Mouse (Mus musculus) CD4-positive, CD25-positive, alpha-beta regulatory T cell, adult 2 months (primary cell): ENCODE data around the gene Inha.
A peak's percentile ranks its signal among the peaks of the same experiment; 100 is the strongest.

ENCODE experiments used
- DNase-seq: peaks from one replicate; pipeline ENCODE4 v3.0.0-alpha.2; 2012; ENCODE audit warnings: low read depth, low spot score

Gene Inha

GRCm38 (mm10) chr1:75507006-75507405 is at the start of gene Inha:
Gene Inha (plus strand): TSS chr1:75507077.
- no peak for DNase-seq

- no peak for DNase-seq
Observed at GRCm38 (mm10) chr1:75457710-75458024, 49.2 kb upstream of the Inha start.

- DNase-seq = no peak
Observed at GRCm38 (mm10) chr1:75458025-75458788, 48.7 kb upstream of the Inha start.

GRCm38 (mm10) chr1:75458789-75459684 is 47.8 kb upstream of the Inha start:
- no peak for DNase-seq

- no peak for DNase-seq
Observed at GRCm38 (mm10) chr1:75460297-75460696, 46.6 kb upstream of the Inha start.

- DNase-seq = no peak
Observed at GRCm38 (mm10) chr1:75462636-75463035, 44.2 kb upstream of the Inha start.

GRCm38 (mm10) chr1:75463652-75464204 is 43.1 kb upstream of the Inha start:
- DNase-seq = no peak

- peak; percentile 82 for DNase-seq
Observed at GRCm38 (mm10) chr1:75467215-75467927, 39.5 kb upstream of the Inha start.

- no peak for DNase-seq
Observed at GRCm38 (mm10) chr1:75469287-75469825, 37.5 kb upstream of the Inha start.

GRCm38 (mm10) chr1:75476441-75476840 is 30.4 kb upstream of the Inha start:
- no peak for DNase-seq

- peak; percentile 88 for DNase-seq
Observed at GRCm38 (mm10) chr1:75477264-75477965, 29.5 kb upstream of the Inha start.

- peak; percentile 54 for DNase-seq
Observed at GRCm38 (mm10) chr1:75477966-75478290, 28.9 kb upstream of the Inha start.

- DNase-seq = no peak
Observed at GRCm38 (mm10) chr1:75478497-75478896, 28.4 kb upstream of the Inha start.

- DNase-seq = peak; percentile 96
Observed at GRCm38 (mm10) chr1:75478916-75479634, 27.8 kb upstream of the Inha start, which contains the start of the genes Chpf and Tmem198. Gene Chpf (minus strand): TSS chr1:75479307. Gene Tmem198 (plus strand): TSS chr1:75479532.

GRCm38 (mm10) chr1:75479635-75479989 is 27.3 kb upstream of the Inha start:
- DNase-seq = no peak

- peak; percentile 13 for DNase-seq
Observed at GRCm38 (mm10) chr1:75480036-75480435, 26.8 kb upstream of the Inha start.

- no peak for DNase-seq
Observed at GRCm38 (mm10) chr1:75480735-75481134, 26.1 kb upstream of the Inha start.

GRCm38 (mm10) chr1:75486561-75486960 is 20.3 kb upstream of the Inha start:
- peak; percentile 32 for DNase-seq

GRCm38 (mm10) chr1:75487040-75487404 is 19.9 kb upstream of the Inha start:
- no peak for DNase-seq

- peak; percentile 82 for DNase-seq
Observed at GRCm38 (mm10) chr1:75487405-75488161, 19.3 kb upstream of the Inha start.
